Mouse (Mus musculus) C2C12 (cell line): ENCODE results near the gene Zfhx3.

ENCODE experiments used
- CTCF ChIP-seq: IDR thresholded peaks from one replicate; pipeline ENCODE4 v1.5.1; 2011; ENCODE audit not compliant: control insufficient read depth, insufficient read depth, insufficient read length
- MYOG ChIP-seq: IDR thresholded peaks from one replicate; pipeline ENCODE4 v1.6.1; 2011; ENCODE audit not compliant: control insufficient read depth, insufficient read length; ENCODE audit errors: extremely low read depth

- TF ChIP-seq MYOG (no peak), CTCF (no peak)
These were observed 610.1 kb downstream of the Zfhx3 start for GRCm38 (mm10) chr8:108552518-108552917.
